Mouse (Mus musculus): ENCODE data around the gene Sfswap. TPM values are rescaled to one million over a fixed set of nuclear protein-coding genes. Genes with fewer than 3 reads are reported as not detected.

The Sfswap gene
- total RNA-seq, 2 experiments from 2014 or later: 140 to 158 TPM

- no peak for ATAC-seq (replicated peaks; ENCODE audit: low FRiP score, poor library complexity, severe bottlenecking)
Measured at GRCm38 (mm10) chr5:129524751-129525150, 23.7 kb downstream of the Sfswap start.

- no peak for ATAC-seq (replicated peaks; ENCODE audit: low FRiP score, poor library complexity, severe bottlenecking)
Measured at GRCm38 (mm10) chr5:129527162-129527561, 26.1 kb downstream of the Sfswap start.

- ATAC-seq (replicated peaks; ENCODE audit: low FRiP score, poor library complexity, severe bottlenecking): no peak
Measured at GRCm38 (mm10) chr5:129529571-129529970, 28.6 kb downstream of the Sfswap start.

GRCm38 (mm10) chr5:129533731-129534130, 32.7 kb downstream of the Sfswap start:
- ATAC-seq (replicated peaks; ENCODE audit: low FRiP score, poor library complexity, severe bottlenecking): no peak

- ATAC-seq (replicated peaks; ENCODE audit: low FRiP score, poor library complexity, severe bottlenecking): no peak
Measured at GRCm38 (mm10) chr5:129534500-129534899, 33.5 kb downstream of the Sfswap start.

- ATAC-seq (replicated peaks; ENCODE audit: low FRiP score, poor library complexity, severe bottlenecking): no peak
Measured at GRCm38 (mm10) chr5:129535021-129535420, 34.0 kb downstream of the Sfswap start.

- no peak for ATAC-seq (replicated peaks; ENCODE audit: low FRiP score, poor library complexity, severe bottlenecking)
Measured at GRCm38 (mm10) chr5:129535431-129535830, 34.4 kb downstream of the Sfswap start.

- no peak for ATAC-seq (replicated peaks; ENCODE audit: low FRiP score, poor library complexity, severe bottlenecking)
Measured at GRCm38 (mm10) chr5:129538826-129539225, 37.8 kb downstream of the Sfswap start.

GRCm38 (mm10) chr5:129542236-129542635, 41.2 kb downstream of the Sfswap start:
- no peak for ATAC-seq (replicated peaks; ENCODE audit: low FRiP score, poor library complexity, severe bottlenecking)

GRCm38 (mm10) chr5:129545787-129546186, 44.8 kb downstream of the Sfswap start:
- ATAC-seq (replicated peaks; ENCODE audit: low FRiP score, poor library complexity, severe bottlenecking): no peak

- no peak for ATAC-seq (replicated peaks; ENCODE audit: low FRiP score, poor library complexity, severe bottlenecking)
Measured at GRCm38 (mm10) chr5:129549716-129550115, 48.7 kb downstream of the Sfswap start.

GRCm38 (mm10) chr5:129550790-129551189, 49.8 kb downstream of the Sfswap start:
- no peak for ATAC-seq (replicated peaks; ENCODE audit: low FRiP score, poor library complexity, severe bottlenecking)

GRCm38 (mm10) chr5:129551991-129552390, 51.0 kb downstream of the Sfswap start:
- ATAC-seq (replicated peaks; ENCODE audit: low FRiP score, poor library complexity, severe bottlenecking): no peak

GRCm38 (mm10) chr5:129553642-129554041, 52.6 kb downstream of the Sfswap start:
- ATAC-seq (replicated peaks; ENCODE audit: low FRiP score, poor library complexity, severe bottlenecking): no peak

- no peak for ATAC-seq (replicated peaks; ENCODE audit: low FRiP score, poor library complexity, severe bottlenecking)
Measured at GRCm38 (mm10) chr5:129558591-129558990, 57.6 kb downstream of the Sfswap start.

- ATAC-seq (replicated peaks; ENCODE audit: low FRiP score, poor library complexity, severe bottlenecking): no peak
Measured at GRCm38 (mm10) chr5:129559283-129559682, 58.3 kb downstream of the Sfswap start.

- ATAC-seq (replicated peaks; ENCODE audit: low FRiP score, poor library complexity, severe bottlenecking): no peak
Measured at GRCm38 (mm10) chr5:129562342-129562741, 61.3 kb downstream of the Sfswap start.

- no peak for ATAC-seq (replicated peaks; ENCODE audit: low FRiP score, poor library complexity, severe bottlenecking)
Measured at GRCm38 (mm10) chr5:129568596-129568995, 67.6 kb downstream of the Sfswap start.

GRCm38 (mm10) chr5:129578201-129578600, 77.2 kb downstream of the Sfswap start:
- ATAC-seq (replicated peaks; ENCODE audit: low FRiP score, poor library complexity, severe bottlenecking): no peak

GRCm38 (mm10) chr5:129580046-129580445, 79.0 kb downstream of the Sfswap start:
- ATAC-seq (replicated peaks; ENCODE audit: low FRiP score, poor library complexity, severe bottlenecking): no peak

GRCm38 (mm10) chr5:129580572-129580971, 79.6 kb downstream of the Sfswap start:
- ATAC-seq (replicated peaks; ENCODE audit: low FRiP score, poor library complexity, severe bottlenecking): no peak

- ATAC-seq (replicated peaks; ENCODE audit: low FRiP score, poor library complexity, severe bottlenecking): no peak
Measured at GRCm38 (mm10) chr5:129581015-129581414, 80.0 kb downstream of the Sfswap start.

- no peak for ATAC-seq (replicated peaks; ENCODE audit: low FRiP score, poor library complexity, severe bottlenecking)
Measured at GRCm38 (mm10) chr5:129583331-129583730, 82.3 kb downstream of the Sfswap start.
